ENCODE assay signal across 31 mouse cellular contexts in the genomic region with DNA sequence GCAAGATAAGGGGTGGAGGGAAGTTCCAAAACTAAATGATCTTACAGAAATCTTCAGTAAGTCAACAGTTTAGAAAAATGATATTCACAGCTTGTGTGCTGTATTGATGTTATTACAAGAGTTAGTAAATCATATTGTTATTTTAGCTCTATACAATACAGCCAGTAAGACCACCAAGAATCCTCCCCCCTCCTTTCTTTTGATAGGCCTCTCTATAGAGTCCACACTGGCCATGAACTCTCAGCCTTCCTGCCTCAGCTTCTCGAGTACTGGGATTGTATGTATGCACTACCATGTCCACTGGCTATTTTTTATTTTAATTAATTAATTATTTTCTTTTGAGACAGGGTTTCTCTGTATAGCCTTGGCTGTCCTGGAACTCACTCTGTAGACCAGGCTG.
"Had no signal": no experiment of that assay in that cellular context is flagged by ENCODE, and none has a peak within 500 bp of the region (broad histone marks: within the 10 kb centered on the region; RNA-seq: fewer than 3 reads in every experiment).

No protein-coding gene starts in this region.

- H3K9me3 ChIP-seq: limb, embryonic 13.5 days; limb, embryonic 15.5 days; liver, embryonic 12.5 days; liver, embryonic 13.5 days; liver, embryonic 15.5 days; lung, embryonic 15.5 days; megakaryocyte, embryonic 14.5 days; midbrain, embryonic 10.5 days; midbrain, embryonic 12.5 days; midbrain, embryonic 13.5 days; midbrain, embryonic 15.5 days; neural tube, embryonic 12.5 days had no signal

- H3K27ac ChIP-seq: left cerebral cortex, adult 2 months; limb, embryonic 13.5 days; limb, embryonic 15.5 days; liver, embryonic 12.5 days; liver, embryonic 13.5 days; liver, embryonic 14.5 days; liver, embryonic 15.5 days; lung, embryonic 15.5 days; macrophage; midbrain, embryonic 10.5 days; midbrain, embryonic 12.5 days; midbrain, embryonic 13.5 days; midbrain, embryonic 15.5 days; neural tube, embryonic 12.5 days had no signal

- ATAC-seq: liver, embryonic 12.5 days; liver, postnatal 0 days; lung, postnatal 0 days; midbrain, embryonic 13.5 days; midbrain, embryonic 15.5 days; midbrain, embryonic 16.5 days had no signal

- DNase-seq: left cerebral cortex, postnatal 4 days; liver; liver, embryonic 13.5 days; liver, postnatal 0 days; lung, adult 18-20 months; lung, adult 2 months; lung, embryonic 14.5 days; lung, postnatal 10 days; lung, postnatal 14 days; lung, postnatal 36 days; lung, postnatal 4 days; midbrain, embryonic 14.5 days had no signal

- H3K4me2 ChIP-seq: limb, embryonic 13.5 days; limb, embryonic 15.5 days; liver, embryonic 11.5 days; liver, embryonic 12.5 days; liver, embryonic 13.5 days; liver, embryonic 15.5 days; lung, embryonic 14.5 days; lung, embryonic 15.5 days; midbrain, embryonic 11.5 days; midbrain, embryonic 12.5 days; midbrain, embryonic 13.5 days; midbrain, embryonic 15.5 days; neural tube, embryonic 12.5 days had no signal

- H3K9ac ChIP-seq: limb, embryonic 13.5 days; limb, embryonic 15.5 days; liver, embryonic 12.5 days; liver, embryonic 13.5 days; liver, embryonic 14.5 days; liver, embryonic 15.5 days; liver, postnatal 0 days; lung, embryonic 14.5 days; lung, embryonic 15.5 days; midbrain, embryonic 12.5 days; midbrain, embryonic 13.5 days; midbrain, embryonic 15.5 days; neural tube, embryonic 12.5 days had no signal

- H3K27me3 ChIP-seq: limb, embryonic 13.5 days; limb, embryonic 15.5 days; liver, embryonic 12.5 days; liver, embryonic 13.5 days; liver, embryonic 15.5 days; lung, embryonic 15.5 days; megakaryocyte, embryonic 14.5 days; midbrain, embryonic 12.5 days; midbrain, embryonic 13.5 days; midbrain, embryonic 15.5 days; neural tube, embryonic 12.5 days had no signal

- H3K36me3 ChIP-seq: limb, embryonic 15.5 days had no signal

- H3K4me1 ChIP-seq: limb, embryonic 13.5 days; limb, embryonic 15.5 days; liver, embryonic 12.5 days; liver, embryonic 13.5 days; lung, embryonic 15.5 days; megakaryocyte, embryonic 14.5 days; midbrain, embryonic 10.5 days; midbrain, embryonic 12.5 days; midbrain, embryonic 13.5 days; neural tube, embryonic 12.5 days had no signal

- H3K4me3 ChIP-seq: left cerebral cortex, adult 2 months; limb, embryonic 13.5 days; limb, embryonic 15.5 days; liver, embryonic 12.5 days; liver, embryonic 13.5 days; liver, embryonic 15.5 days; lung, embryonic 15.5 days; megakaryocyte, embryonic 14.5 days; midbrain, embryonic 10.5 days; midbrain, embryonic 12.5 days; midbrain, embryonic 13.5 days; midbrain, embryonic 15.5 days; myocyte; neural tube, embryonic 12.5 days had no signal
